Mouse (Mus musculus) heart, adult 9 months (tissue): ENCODE measurements around the gene Hsp90ab1.

ENCODE experiments used
- DNase-seq, 2 experiments: peaks; one replicate each; pipeline ENCODE4 v3.0.0; 2022; ENCODE audit warnings: low spot score in 2 of 2

Hsp90ab1 gene

DNA sequence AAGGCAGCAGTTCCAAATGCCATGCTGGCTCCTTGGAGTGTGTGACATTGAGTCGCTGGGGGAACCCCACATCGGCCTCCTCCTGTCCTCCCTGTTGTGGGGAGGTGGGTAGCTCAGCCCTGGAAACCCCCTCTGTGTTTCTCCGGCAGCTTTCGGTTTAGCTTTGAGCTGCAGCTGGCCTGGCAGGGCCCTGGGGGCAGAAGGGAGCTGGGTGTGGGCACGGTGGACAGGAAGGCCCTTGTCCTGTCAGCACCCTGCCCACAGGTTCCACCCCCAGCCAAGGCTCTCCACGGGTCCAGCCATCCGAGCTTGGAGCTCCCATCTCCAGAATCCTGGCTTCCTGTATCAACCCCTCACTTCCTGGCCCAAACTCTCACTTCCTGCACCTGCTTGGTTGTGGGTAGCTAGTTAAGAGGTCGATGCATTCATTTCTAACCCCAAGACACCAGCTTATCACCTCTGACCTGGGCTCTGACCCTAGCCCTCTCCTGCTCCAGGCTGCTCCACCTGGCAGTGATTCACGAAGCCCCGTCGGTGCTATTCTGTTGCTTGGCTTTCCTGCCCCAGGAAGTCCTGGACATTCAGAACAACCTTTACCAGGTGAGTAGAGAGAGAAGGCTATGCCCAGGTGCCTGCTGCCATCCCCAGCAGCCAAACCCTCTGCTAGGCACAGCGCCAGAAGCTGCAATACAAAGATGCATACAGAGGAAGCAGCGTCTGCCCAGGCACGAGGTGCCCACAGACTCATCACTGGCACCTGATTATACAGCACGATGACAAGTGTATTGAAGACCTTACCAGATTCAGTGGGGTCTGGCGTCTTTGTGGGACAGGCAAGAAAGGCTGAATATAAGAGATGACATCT lies 14.8 kb downstream of the Hsp90ab1 start:
- no peak for DNase-seq

DNA sequence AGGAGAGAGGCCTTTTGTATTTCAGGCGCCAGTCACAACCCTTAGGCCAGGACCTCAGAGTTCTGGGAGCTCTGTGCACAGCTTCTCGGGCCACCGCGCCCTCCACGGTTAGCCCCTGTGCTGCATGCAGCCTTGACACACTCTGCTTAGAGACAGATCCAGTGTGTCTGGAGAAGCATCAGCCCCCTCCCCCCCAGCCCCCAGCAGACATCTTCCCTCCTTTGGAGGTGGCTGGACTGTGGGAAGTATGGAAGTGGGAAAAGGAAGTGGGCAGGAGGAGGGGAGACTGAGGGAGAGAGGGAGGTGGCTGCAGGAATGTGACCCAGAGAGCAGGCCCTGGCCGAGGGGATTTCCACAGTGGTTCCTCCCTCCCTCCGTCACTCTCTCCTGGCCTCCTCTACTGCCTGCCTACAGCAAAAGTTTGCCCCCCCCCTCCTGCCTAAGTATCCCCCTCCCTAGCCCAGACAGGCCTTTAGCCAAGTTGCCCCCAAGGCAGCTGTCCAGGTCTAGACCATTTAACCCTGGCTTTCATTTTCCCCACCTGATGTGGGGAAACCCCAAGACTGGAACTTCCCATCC lies 15.7 kb downstream of the Hsp90ab1 start:
- DNase-seq = no peak

DNA sequence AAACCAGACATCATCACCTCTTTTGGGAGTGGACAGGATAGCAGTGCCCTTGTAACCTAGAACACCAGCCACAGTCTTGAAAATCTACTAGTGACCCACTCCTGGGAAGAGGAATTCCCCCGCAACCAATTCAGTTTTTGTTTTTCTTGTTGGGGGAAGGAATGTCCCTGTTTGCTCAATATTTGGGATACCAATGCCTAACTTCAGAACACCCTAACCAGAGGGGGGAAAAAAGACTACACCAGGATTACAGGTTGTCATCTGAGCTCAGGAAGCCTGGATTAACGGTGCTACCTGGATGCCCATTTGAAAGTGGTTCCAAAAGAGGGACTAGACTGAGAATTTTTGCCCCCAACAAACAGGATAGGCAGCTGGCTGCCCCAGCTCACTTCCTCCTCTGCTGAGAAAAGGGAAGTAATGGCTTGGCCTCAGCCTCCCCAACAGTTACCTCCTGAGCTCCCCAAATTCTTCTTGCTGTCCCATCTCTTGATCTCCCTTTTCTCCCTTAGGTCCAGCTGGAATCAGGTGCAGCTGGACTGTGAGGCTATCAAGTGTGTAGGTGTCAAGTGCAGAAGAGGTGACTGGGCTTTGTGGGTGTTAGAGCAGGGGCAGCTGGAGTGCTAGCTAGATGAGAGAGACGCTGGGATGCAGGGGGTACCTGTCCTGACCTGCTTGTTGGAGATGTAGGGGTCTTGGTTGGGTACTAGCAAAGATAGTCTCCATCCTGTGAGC lies 16.4 kb downstream of the Hsp90ab1 start:
- DNase-seq = no peak

DNA sequence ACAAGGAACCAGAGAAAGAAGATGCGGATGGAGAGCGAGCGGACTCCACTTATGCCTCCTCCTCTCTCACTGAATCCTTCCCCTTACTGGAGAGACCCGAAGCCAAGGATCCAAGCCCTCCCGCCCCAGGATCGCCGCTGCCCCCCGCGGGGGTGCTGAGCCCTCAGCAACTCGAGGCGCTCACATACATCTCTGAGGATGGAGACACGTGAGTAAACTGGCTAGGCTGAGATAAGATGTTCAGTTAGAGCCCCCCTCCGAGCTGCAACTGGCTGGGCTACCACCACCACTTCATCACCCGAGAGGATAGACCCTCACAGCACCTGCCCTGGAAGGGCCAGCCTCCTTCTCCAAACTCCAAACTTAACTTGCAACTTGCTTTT lies 17.0 kb downstream of the Hsp90ab1 start:
- DNase-seq = no peak

DNA sequence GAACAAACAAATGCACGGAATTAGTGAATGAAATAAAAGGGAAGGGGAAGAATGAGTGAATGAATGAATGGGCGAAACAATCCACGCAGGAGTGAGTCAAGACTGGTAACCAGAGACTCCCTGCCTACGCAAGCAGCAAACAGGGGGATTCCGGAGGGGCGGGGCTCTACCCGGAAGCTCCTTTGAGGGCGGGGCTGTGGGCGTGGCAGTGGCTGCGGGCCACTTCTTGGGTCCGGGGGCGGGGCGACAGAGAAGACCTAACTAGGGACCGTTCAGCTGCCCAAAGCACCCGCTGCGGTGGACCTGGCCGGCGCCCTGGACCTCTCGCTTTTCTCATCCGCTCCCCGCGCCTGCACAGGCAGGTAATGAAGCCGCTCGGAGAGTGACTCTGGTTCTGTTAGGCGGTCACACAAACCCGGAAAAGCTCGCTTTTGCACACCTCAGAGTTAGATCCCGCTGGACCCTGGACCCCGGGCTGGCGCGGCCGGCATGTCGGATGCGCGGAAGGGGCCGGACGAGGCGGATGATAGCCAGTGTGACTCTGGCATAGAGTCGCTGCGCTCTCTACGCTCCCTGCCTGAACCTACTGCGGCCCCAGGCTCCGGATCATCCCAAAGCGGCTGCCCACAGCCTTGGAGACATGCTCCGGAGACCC lies 17.5 kb downstream of the Hsp90ab1 start, which contains the start of gene Nfkbie:
TSS of gene Nfkbie (plus strand) at position 252 of the 655 bp plus-strand sequence.
- peak; percentile 92 to 94 for DNase-seq

DNA sequence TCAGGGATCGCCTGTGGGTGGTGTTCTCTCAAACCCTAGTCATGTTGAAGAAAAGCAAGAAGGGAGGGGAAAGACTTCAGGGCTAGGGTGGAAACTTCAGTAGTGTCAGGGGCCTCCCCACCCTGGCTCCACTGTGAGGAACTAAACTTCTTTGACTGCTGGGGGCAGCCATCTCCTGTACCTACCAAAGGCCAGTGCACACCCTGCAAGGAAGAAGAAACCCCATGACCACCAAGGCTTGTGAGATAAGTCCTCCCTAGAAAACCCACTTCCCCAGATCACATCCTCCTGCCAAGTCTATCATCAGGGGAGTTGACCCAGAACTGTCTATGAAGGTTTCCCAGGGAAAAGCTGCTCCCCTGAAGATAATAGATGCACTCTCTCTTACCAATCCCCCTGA lies 18.7 kb downstream of the Hsp90ab1 start:
- no peak for DNase-seq

DNA sequence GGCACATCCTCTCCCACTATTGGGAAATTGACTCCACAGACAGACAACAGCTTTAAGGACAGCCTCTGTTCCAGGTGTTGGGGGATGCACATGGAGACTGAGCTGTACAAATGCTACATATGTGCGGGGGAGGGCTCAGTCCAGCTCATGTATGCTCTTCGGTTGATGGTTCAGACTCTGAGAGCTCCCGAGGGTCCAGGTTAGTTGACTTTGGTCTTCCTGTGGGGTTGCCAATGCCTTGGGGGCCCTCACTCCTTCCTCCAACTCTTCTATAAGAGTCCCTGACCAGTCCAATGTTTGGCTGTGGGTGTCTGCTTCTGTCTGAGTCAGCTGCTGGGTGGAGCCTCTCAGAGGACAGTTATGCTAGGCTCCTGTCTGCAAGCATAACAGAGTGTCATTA lies 20.0 kb downstream of the Hsp90ab1 start:
- no peak for DNase-seq

DNA sequence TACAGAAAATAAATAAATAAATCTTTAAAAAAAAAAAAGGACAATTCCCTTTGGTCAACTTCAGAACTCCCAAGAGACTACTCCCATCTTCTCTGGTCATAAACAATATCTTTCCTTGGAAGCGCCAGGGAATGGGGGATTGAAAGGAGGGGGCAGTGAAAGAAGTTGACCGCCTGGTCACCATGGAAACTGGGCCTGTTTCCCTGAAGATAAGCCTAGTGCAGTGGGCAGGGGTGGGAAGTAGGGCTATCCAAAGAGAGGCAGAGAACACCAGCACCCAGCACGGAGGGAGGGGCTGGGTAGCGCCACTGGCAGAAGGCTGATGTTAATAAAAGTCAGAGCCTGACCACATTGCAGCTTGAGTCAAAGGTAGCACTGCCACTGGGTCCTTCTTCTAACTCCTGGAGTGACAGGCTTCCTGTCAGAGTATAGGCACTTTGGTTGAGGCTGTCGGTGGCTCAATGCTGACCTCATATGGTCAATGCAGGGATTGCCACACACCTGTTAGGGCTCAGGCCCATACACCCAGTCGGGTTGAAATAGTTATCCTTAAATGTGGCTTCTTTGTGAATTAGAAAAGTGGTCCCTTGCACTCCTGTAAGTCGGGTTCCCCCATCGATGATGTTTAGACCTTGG lies 21.1 kb downstream of the Hsp90ab1 start:
- DNase-seq = peak; percentile 56 to 64

DNA sequence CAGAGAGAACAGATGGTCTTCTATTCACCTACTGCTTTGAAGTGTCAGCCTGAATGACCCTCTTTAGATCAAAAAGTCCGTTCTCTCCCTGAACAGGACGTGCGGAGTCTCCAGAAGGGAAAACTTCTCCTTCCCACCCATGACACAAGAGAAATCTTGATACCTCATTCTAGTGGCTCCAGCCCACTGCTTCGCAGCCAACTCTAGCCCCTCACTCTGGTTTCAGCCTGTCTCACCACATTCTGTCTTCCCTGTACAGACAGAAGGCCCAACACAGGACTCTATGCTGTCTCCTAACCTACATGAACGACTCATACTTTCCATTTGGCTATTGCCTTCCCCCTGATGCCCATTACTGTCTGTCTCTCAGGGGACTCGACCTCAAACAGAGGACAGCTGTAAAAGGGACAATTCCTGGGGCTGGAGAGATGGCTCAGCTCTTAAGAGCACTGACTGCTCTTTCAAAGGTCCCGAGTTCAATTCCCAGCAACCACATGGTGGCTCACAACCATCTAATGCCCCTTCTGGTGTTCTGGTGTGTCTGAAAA lies 21.7 kb downstream of the Hsp90ab1 start:
- no peak for DNase-seq

DNA sequence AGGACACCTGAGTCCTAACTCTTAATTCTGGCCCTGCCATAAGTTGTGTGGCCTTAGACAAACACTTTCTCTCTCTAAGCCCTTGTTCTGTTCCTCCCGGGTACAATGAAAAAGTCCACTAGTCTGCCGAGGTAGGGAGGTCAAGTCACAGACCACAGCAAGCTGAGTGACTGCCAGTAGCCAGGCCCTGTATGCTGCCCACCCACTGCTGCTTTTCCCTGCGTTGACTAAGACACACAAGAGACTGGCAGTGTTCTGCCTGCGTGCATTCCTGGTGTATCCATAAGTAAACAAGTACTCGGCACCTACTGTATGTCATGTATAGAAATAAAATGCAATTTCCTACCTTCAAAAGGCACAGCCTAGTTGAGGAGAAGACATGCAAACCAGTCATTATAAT lies 22.8 kb downstream of the Hsp90ab1 start:
- no peak for DNase-seq

DNA sequence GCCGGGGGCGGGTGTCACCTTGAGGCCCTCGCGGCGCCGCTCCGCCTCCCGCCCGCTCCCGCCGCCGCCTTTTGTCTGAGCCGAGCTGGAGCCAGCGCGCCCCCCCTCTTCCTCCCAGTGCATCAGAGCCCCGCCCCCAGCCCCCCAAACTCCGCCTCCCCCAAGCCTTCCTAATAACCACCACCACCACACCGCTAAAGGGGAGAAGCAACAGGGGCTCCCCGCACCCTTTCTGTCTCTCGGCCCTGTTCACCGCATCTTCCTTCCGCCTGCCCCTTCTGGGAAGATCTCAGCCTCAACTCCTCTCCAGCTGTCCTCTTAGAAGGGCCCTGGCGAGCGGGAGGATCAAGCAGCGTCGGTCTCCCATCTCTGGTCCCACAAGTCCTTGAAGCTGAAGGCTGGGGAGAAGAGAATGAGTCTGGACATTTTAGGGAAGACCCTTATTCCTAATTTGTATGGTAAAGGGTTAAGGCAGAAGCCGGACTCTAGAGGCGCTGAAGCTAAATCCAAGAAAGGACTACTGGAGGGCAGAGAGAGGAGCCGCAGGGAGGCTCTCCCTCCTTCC lies 23.4 kb downstream of the Hsp90ab1 start, which contains the start of gene Tmem151b:
TSS of gene Tmem151b (minus strand) at position 61 of the 565 bp plus-strand sequence.
- no peak for DNase-seq

DNA sequence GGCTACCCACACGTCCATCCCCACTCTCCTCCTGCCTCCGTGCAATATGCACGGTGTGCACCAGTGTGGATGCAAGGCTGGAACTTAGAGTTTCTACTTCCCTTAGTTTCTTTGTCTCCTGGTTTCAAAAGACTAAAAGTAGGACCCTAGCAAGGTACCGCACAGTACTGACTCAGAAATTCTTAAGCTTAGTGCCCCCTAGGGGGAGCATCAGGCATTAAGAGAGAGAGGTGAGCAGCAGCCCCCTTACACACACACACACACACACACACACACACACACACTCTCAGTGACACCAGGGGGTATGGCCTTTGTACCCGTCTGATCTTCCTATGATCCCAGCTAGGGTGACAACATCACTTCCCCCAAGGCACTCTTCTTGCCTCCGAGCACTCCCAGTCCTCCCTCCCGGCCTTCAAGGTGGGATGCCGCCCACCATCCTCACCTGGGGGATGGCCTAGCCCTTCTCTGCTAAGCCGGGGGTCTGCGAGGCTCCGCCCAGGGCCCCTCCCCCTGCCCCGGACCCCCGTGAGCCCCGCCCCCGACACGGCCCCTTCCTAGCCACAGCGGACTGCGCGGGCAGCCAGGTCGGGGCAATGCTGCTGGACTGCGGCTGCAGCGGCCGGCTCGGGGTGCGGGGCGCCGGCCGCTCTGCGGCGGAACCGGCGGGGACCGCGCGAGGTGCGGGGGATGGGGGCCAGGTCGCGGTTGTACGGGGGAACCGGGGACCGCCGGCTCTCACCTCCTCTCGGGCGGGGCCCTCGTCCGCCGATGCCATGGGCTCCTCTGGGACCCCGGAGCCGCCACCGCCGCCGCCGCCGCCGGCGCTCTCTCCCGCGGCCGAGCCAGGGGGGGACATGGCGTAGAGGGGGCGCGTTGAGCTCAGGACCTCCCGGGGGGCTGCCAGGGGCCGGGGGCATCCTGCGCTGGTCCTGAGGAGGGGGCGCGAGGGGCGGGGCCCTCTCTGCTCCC lies 24.2 kb downstream of the Hsp90ab1 start:
- DNase-seq = no peak

DNA sequence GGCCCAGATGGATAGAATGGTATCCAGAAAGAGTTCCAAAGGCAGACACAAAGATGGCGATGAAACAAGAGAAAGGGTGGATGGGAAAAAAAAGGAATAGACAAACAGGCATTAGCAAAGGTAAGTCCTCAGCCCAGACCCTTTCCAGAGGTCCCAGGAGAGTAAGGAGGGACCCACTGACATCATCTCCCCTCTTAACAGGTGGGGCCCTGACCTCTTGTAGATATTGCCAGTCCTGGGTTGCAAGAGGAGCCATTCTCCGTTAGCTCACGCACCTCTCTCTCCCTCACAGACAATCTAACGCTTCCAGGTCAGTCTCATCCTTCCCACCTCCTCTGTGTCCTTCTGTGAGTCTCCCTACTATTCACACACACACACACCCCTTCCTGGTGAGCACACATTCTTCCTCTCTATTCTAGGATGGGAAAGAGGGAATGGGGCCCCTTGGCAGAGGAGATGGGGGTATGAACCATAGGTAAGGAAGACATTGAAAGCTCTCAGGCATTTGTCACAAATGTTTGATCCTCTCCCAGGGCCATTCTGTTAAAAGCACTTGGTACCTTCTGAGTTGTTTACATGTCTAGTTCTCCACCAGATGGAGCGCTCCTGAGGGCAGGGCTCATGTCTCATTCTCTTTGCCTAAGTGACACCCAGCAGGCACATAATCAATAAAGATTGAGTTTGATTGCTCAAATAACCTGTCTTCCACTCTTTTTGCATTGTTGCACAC lies 25.4 kb downstream of the Hsp90ab1 start:
- DNase-seq = no peak

DNA sequence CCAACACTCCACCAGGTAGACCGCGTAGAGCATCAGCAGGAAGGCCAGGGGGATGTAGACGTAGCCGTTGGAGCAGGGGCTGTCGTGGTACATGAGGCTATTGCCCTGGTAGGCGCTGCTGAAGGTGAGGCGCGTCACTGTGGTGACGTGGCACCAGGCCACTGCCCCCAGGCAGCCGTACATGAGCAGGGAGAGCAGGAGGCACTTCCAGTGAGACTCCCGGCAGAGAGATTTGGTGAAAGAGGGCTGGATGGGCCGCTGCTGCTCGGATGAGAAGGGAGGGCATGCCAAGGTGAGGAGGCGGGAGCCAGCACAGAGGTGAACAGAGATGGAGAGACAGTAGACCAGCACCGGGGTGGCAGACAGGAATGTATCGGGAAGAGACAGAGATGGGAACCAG lies 26.1 kb downstream of the Hsp90ab1 start:
- DNase-seq = no peak

DNA sequence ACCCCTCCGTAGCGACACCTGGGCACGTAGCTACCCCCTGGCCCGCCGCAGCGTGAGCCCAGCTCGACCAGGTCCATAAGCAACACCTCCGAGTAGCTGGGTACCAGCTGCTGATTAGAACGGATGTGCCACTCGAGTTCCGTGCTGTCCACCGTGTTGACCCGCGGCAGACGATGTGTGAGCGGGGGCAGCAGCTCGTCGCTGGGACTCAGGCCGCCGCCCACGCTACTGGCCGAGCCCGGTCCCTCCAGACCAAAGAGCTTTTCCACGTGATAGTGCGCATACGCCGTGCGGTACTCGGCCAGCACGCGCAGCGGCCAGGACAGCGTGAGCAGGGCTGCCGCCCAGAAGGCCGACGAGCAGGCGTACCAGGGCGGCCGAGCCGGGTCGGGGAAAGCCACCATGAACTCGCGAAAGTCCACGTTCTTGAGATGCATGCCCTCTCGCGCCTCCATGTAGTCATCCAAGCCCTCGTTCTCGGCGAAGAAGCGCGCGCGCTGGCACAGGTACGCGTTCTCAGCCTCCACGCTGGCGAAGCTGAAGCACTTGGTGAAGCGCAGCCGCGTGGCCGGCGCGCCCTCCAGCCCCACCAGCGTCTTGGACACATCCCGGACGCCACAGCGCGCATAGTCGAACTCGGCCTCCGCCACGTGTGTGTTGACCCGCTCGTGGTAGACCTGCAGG lies 27.7 kb downstream of the Hsp90ab1 start:
- DNase-seq = no peak

DNA sequence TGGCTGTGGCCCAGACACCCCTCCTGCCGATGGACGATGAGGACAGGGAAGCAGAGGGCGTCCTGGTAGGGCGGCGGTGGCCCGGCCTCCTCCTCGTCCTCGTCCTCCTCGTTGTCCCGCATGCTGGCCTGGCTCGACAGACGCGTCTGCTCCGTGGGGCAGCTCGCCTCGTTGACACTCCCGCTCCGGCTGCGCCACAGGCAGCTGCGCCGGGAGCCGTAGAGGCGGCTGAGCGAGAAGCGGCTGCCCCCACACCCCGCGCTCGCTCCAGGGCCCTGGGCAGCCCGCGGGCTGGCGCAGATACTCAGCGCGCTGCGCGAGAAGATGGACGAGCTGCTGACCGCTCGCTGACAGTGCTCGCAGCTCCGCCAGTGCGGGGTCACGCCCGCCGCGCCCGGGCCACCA lies 28.2 kb downstream of the Hsp90ab1 start:
- DNase-seq = no peak

DNA sequence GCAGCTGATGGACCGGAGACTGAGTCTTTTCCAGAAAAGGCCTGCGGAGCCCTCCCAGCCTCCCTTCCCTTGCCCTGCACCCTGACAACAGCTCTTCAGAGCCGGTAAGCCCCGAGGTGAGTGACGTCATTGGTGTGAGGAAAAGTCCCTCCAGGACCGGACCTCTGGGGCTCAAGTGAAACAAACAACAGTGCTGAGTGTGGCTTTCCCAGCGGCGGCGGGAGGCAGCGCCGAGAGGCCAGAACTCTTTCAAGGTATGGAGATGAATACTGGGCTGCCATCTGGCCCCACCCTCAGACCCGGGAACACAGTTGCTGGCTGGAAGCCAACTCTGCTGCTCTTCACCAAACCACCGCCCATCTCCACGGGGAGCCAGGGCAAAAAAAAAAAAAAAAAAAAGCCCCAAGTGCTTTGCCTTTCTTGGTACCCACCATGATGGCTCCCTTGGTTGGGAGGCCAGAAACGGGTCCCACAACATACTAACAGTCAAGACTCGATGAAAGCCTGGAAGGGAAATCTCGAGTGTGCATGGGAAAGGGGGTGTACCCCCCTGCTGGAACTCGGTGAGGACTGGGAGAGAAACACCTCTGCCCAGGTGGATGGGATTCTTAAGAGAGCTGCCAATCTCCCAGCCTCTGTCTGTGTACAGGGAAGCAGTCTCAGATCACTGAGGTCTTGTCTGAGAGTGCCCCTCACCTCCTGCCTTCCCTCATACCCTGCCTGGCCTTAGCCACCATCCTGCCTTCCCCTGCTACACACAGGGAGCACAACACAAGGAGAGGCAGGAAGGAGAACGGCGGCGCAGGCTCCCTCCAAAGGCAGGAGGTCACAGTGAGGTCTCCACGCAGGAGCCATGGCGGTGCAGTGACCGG lies 28.8 kb downstream of the Hsp90ab1 start:
- no peak for DNase-seq
